Mouse (Mus musculus): ENCODE measurements around the gene Qrich2. TPM values are rescaled to one million over a fixed set of nuclear protein-coding genes. Genes with fewer than 3 reads are reported as not detected.
A peak's percentile ranks its signal among the peaks of the same experiment; 100 is the strongest.

Gene Qrich2
- polyA plus RNA-seq, 1 experiment from 2014 or later: not detected

DNA sequence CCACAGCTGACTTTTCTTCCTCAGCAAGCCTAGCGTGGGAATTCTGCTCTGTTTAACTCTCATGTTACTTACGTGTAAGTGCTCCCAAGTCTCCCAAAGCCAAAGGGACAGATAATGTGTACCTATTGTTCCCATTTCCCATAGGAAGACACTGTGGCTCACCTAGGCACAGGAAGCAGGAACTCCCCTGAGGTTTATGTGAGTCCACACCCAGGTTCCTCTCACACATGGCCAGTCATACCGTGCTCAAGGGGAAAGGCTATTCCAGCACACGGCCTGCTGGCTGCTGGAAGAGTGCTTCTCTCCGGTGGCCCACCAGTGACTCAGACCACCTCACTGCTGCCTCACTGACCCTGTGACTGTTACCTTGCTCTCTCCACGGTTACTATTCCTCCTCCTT lies 44.9 kb downstream of the Qrich2 start:
- no peaks in the 10 kb centered on the region for H3K4me1 ChIP-seq (replicated peaks; ENCODE audit: control insufficient read depth, insufficient read depth, low read length)
- DNase-seq (ENCODE audit: low spot score): no peak
- no peaks in the 10 kb centered on the region for H3K27me3 ChIP-seq (ENCODE audit: control insufficient read depth, insufficient read depth, low read length)
- H3K36me3 ChIP-seq (replicated peaks; ENCODE audit: control insufficient read depth, insufficient read depth): no peaks in the 10 kb centered on the region
- no peaks in the 10 kb centered on the region for H3K9me3 ChIP-seq (ENCODE audit: control insufficient read depth, low read length)
- no peak overlapping the region for H3K9ac ChIP-seq
- H3K4me2 ChIP-seq (replicated peaks): no peak overlapping the region
- H3K4me3 ChIP-seq (replicated peaks; ENCODE audit: low read length): no peak overlapping the region
- no peak overlapping the region for H3K27ac ChIP-seq
- no peak for ATAC-seq (ENCODE audit: low FRiP score)
- 77% methylated on average over 6 of the region's 6 CpGs for WGBS

DNA sequence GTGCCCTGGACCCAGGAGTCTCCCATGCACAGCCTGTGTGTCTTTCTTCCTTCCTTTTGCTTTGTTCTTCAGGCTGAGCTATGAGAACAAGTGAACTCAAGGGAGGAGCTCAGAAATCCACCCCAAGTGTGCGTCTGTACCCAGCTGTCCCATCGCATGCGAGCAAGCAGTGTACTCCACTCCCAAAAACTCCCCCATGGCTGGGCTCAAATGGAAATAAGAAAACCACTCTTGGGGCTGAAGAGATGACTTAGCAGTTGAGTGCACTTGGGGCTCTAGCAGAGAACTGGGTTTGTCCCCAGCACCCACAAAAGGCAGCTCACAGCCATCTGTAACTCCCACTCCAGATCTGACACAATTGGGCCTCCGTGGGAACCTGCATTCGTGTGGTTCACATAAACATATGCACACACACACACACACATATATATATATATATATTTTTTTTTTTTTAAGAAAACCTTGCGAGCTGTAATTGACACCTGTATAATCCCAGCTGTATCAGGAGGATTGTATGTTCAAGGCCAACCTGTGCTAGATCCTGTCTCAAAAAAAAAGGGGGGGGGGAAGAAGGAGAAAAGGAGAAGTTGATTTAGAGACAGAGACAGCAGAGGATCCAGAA lies 47.1 kb downstream of the Qrich2 start:
- H3K4me2 ChIP-seq (replicated peaks): no peak overlapping the region
- no peak for ATAC-seq (ENCODE audit: low FRiP score)
- H3K4me1 ChIP-seq (replicated peaks; ENCODE audit: control insufficient read depth, insufficient read depth, low read length): no peaks in the 10 kb centered on the region
- no peaks in the 10 kb centered on the region for H3K9me3 ChIP-seq (ENCODE audit: control insufficient read depth, low read length)
- H3K36me3 ChIP-seq (replicated peaks; ENCODE audit: control insufficient read depth, insufficient read depth): no peaks in the 10 kb centered on the region
- WGBS: 79% methylated on average over 6 of the region's 6 CpGs
- DNase-seq (ENCODE audit: low spot score): no peak
- no peak overlapping the region for H3K4me3 ChIP-seq (replicated peaks; ENCODE audit: low read length)
- no peak overlapping the region for H3K9ac ChIP-seq
- no peaks in the 10 kb centered on the region for H3K27me3 ChIP-seq (ENCODE audit: control insufficient read depth, insufficient read depth, low read length)
- H3K27ac ChIP-seq: no peak overlapping the region

- Histone ChIP-seq H3K27me3 (ENCODE audit: control insufficient read depth, insufficient read depth, low read length) (no peaks in the 10 kb centered on the region), H3K9me3 (ENCODE audit: control insufficient read depth, low read length) (no peaks in the 10 kb centered on the region), H3K36me3 (replicated peaks; ENCODE audit: control insufficient read depth, insufficient read depth) (no peaks in the 10 kb centered on the region), H3K9ac (no peak overlapping the region), H3K4me2 (replicated peaks) (no peak overlapping the region), H3K27ac (no peak overlapping the region), H3K4me1 (replicated peaks; ENCODE audit: control insufficient read depth, insufficient read depth, low read length) (no peaks in the 10 kb centered on the region; the same call in 1 of the 2 replicates), H3K4me3 (replicated peaks; ENCODE audit: low read length) (no peak overlapping the region)
- ATAC-seq (ENCODE audit: low FRiP score): no peak
- no peak for DNase-seq (ENCODE audit: low spot score)
- 14% methylated on average over 2 of the region's 2 CpGs for WGBS
Measured at GRCm38 (mm10) chr11:116418194-116418840, 47.7 kb downstream of the Qrich2 start.

DNA sequence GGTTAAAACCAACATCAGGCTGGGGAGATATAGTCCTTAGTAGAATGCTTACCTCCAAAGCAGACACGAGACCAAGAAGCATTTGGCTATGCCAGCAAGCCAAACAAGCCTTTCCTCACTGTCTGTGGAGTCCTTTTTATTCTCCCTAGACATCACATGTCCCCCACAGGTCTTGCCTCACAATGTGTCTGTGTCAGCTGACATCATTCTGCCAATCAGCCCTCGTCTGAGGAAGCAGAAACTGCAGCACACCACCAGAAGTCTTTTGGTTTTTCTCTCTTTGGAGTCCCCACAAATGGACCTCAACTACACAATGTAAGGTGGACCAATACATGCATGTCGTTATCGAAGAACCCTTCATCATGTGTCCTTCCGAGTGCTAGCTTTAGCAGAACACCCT lies 49.0 kb downstream of the Qrich2 start:
- ATAC-seq (ENCODE audit: low FRiP score) (no peak), DNase-seq (ENCODE audit: low spot score) (no peak)
- Histone ChIP-seq H3K9me3 (ENCODE audit: control insufficient read depth, low read length) (no peaks in the 10 kb centered on the region), H3K4me2 (replicated peaks) (no peak overlapping the region), H3K36me3 (replicated peaks; ENCODE audit: control insufficient read depth, insufficient read depth) (no peaks in the 10 kb centered on the region), H3K27ac (no peak overlapping the region), H3K27me3 (ENCODE audit: control insufficient read depth, insufficient read depth, low read length) (no peaks in the 10 kb centered on the region), H3K4me1 (replicated peaks; ENCODE audit: control insufficient read depth, insufficient read depth, low read length) (no peaks in the 10 kb centered on the region; the same call in 1 of the 2 replicates), H3K4me3 (replicated peaks; ENCODE audit: low read length) (no peak overlapping the region), H3K9ac (no peak overlapping the region)
- 89% methylated on average over 5 of the region's 5 CpGs for WGBS

GRCm38 (mm10) chr11:116416196-116416943 lies 49.7 kb downstream of the Qrich2 start:
- H3K9ac ChIP-seq: no peak overlapping the region
- no peak overlapping the region for H3K27ac ChIP-seq
- ATAC-seq (ENCODE audit: low FRiP score) (no peak), DNase-seq (ENCODE audit: low spot score) (no peak)
- no peak overlapping the region for H3K4me2 ChIP-seq (replicated peaks)
- no peak overlapping the region for H3K4me3 ChIP-seq (replicated peaks; ENCODE audit: low read length)
- peaks cover 5% of the 10 kb centered on the region for H3K4me1 ChIP-seq (replicated peaks; ENCODE audit: control insufficient read depth, insufficient read depth, low read length)
- WGBS: 80% methylated on average over 6 of the region's 6 CpGs
- no peaks in the 10 kb centered on the region for H3K36me3 ChIP-seq (replicated peaks; ENCODE audit: control insufficient read depth, insufficient read depth)
- no peaks in the 10 kb centered on the region for H3K9me3 ChIP-seq (ENCODE audit: control insufficient read depth, low read length)
- H3K27me3 ChIP-seq (ENCODE audit: control insufficient read depth, insufficient read depth, low read length): no peaks in the 10 kb centered on the region

GRCm38 (mm10) chr11:116413631-116414022 lies 52.4 kb downstream of the Qrich2 start:
- DNase-seq (ENCODE audit: low spot score) (peak; percentile 33), ATAC-seq (ENCODE audit: low FRiP score) (peak; percentile 9; the same call in 1 of the 2 replicates)
- Histone ChIP-seq H3K4me1 (replicated peaks; ENCODE audit: control insufficient read depth, insufficient read depth, low read length) (peaks cover 15% of the 10 kb centered on the region), H3K27me3 (ENCODE audit: control insufficient read depth, insufficient read depth, low read length) (no peaks in the 10 kb centered on the region), H3K4me2 (replicated peaks) (peak overlapping the region; percentile 74), H3K36me3 (replicated peaks; ENCODE audit: control insufficient read depth, insufficient read depth) (no peaks in the 10 kb centered on the region), H3K9me3 (ENCODE audit: control insufficient read depth, low read length) (no peaks in the 10 kb centered on the region), H3K9ac (peak overlapping the region; percentile 95), H3K4me3 (replicated peaks; ENCODE audit: low read length) (peak overlapping the region; percentile 88), H3K27ac (peak overlapping the region; percentile 97)
- 61% methylated on average over 4 of the region's 4 CpGs for WGBS

DNA sequence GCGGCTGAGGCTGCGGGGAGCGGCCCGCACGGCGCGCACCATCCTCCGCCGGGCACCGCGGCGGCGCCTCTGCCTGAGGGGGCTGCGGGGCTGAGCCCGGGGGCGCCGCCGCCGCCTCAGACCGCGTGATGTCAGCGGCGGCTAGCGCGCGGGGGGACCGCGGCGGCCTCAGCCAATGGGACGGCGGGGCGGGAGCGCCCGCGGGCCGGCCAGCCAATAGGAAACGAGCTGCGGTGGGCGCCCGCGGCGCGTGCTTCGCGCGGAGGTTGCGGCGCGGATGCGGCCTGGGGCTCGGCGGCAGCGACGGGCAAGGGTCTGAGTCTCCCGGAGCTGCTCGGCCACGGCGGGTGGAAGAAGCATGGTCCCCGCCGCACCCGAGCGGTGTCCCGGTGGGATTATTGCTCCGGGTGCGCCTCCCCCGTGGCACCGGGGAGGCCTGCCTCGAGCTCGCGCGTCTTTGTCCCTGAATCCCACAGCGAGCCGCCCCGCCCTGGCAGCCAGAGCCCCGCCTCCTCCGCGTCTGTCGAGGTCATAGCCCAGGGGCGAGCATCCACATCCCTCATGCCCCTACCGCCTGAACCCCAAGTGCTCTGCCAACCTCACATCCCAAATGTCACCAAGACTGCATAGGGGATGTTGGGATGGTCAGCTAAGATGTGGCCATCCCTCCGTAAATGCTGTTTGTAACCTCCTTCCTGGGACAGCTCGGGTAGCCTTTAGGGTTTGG lies 53.0 kb downstream of the Qrich2 start, which contains the start of gene Rnf157:
Gene Rnf157, minus strand, starts transcription at position 129 of the 727 bp plus-strand sequence.
- no peaks in the 10 kb centered on the region for H3K27me3 ChIP-seq (ENCODE audit: control insufficient read depth, insufficient read depth, low read length)
- peak within 1 kb of the TSS; percentile 95 for H3K9ac ChIP-seq
- no peaks in the 10 kb centered on the region for H3K9me3 ChIP-seq (ENCODE audit: control insufficient read depth, low read length)
- peak; percentile 92 for DNase-seq (ENCODE audit: low spot score)
- H3K4me3 ChIP-seq (replicated peaks; ENCODE audit: low read length): peak within 1 kb of the TSS; percentile 88
- WGBS: 2% methylated on average over 68 of the region's 82 CpGs
- no peaks in the 10 kb centered on the region for H3K36me3 ChIP-seq (replicated peaks; ENCODE audit: control insufficient read depth, insufficient read depth)
- H3K4me1 ChIP-seq (replicated peaks; ENCODE audit: control insufficient read depth, insufficient read depth, low read length): peaks cover 15% of the 10 kb centered on the region
- H3K27ac ChIP-seq: peak within 1 kb of the TSS; percentile 97
- peak; percentile 97 for ATAC-seq (ENCODE audit: low FRiP score)
- peak within 1 kb of the TSS; percentile 74 for H3K4me2 ChIP-seq (replicated peaks)

DNA sequence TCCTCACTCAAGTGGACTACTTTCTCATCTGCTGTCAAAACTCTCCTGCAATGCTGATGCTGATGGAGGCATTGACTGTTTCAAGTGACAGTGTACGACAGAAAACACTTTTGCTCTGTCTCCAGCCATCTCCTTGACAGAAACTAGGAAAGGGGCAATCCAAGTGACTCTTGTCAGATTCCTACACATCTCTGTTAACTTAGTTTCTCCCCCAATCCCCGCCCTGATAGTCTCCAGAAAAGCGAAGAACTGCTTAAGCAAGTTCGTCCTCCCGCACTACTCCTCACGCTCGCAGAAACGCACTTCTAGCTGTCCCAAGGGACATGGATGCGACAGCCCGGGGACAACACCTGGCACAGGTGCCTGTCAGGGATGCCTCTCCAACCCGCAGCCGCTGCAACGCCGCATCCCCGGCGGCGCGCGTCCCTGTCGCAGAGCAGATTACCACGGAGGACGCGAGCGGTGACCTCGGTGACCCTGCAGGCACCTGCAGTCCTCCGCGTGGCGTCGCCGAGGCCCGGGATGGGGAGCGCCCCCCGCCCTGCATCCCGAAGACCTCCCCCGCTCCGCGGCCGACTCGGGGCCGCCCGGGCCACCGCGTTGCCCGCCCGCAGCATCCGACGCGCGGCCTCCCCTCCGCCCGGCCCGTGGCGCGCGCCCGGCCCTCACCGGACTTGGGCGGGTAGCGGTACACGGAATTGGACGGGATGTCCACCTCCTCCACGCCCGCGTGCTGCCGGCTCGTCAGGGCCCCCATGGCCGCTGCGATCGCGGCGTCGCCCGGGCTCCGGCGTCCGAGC lies 53.8 kb downstream of the Qrich2 start:
- H3K36me3 ChIP-seq (replicated peaks; ENCODE audit: control insufficient read depth, insufficient read depth): no peaks in the 10 kb centered on the region
- peak; percentile 47 for ATAC-seq (ENCODE audit: low FRiP score)
- no peaks in the 10 kb centered on the region for H3K27me3 ChIP-seq (ENCODE audit: control insufficient read depth, insufficient read depth, low read length)
- peak overlapping the region; percentile 97 for H3K27ac ChIP-seq
- peak overlapping the region; percentile 74 for H3K4me2 ChIP-seq (replicated peaks)
- H3K4me3 ChIP-seq (replicated peaks; ENCODE audit: low read length): peak overlapping the region; percentile 88
- no peaks in the 10 kb centered on the region for H3K9me3 ChIP-seq (ENCODE audit: control insufficient read depth, low read length)
- WGBS: under 1% methylated on average over 59 of the region's 76 CpGs
- no peak for DNase-seq (ENCODE audit: low spot score)
- peaks cover 15% of the 10 kb centered on the region for H3K4me1 ChIP-seq (replicated peaks; ENCODE audit: control insufficient read depth, insufficient read depth, low read length)
- H3K9ac ChIP-seq: peak overlapping the region; percentile 95

Data from hindbrain, embryonic 14.5 days (tissue).